Mouse (Mus musculus) kidney, postnatal 36 days (tissue): ENCODE results near the gene Lars2.
"Not testable (repeated sequence)": the region's sequence is repeated elsewhere in the genome, so short reads cannot be mapped to it uniquely, and the experiment has no call there.

ENCODE experiments used
- DNase-seq, 2 experiments: peaks; one replicate each; pipeline ENCODE4 v3.0.0; 2021 to 2022; ENCODE audit warnings: mixed read lengths in 2 of 2

Gene Lars2

GRCm38 (mm10) chr9:123366708-123367385, at the start of gene Lars2:
Lars2 (plus strand) TSS chr9:123366927.
- peak; percentile 95 to 97 for DNase-seq

- DNase-seq, result no peak
These were observed 40.6 kb upstream of the Lars2 start for GRCm38 (mm10) chr9:123326106-123326505.

GRCm38 (mm10) chr9:123328336-123328735, 38.4 kb upstream of the Lars2 start:
- peak in 1 of 2 experiments; percentile 1 for DNase-seq

GRCm38 (mm10) chr9:123329831-123330230, 36.9 kb upstream of the Lars2 start:
- DNase-seq, result peak; percentile 63 to 67

GRCm38 (mm10) chr9:123330271-123330670, 36.5 kb upstream of the Lars2 start:
- DNase-seq, result not testable (repeated sequence)

GRCm38 (mm10) chr9:123333479-123333878, 33.2 kb upstream of the Lars2 start:
- DNase-seq, result no peak

- peak in 1 of 2 experiments; percentile 3 for DNase-seq
These were observed 31.6 kb upstream of the Lars2 start for GRCm38 (mm10) chr9:123335044-123335670.

- peak; percentile 37 to 47 for DNase-seq
These were observed 27.0 kb upstream of the Lars2 start for GRCm38 (mm10) chr9:123339651-123340144.

- DNase-seq, result no peak
These were observed 25.5 kb upstream of the Lars2 start for GRCm38 (mm10) chr9:123341256-123341655.

- peak; percentile 23 to 38 for DNase-seq
These were observed 23.7 kb upstream of the Lars2 start for GRCm38 (mm10) chr9:123343069-123343468.

- DNase-seq, result not testable (repeated sequence)
These were observed 17.4 kb upstream of the Lars2 start for GRCm38 (mm10) chr9:123349286-123349685.

- no peak for DNase-seq
These were observed 6.7 kb upstream of the Lars2 start for GRCm38 (mm10) chr9:123359981-123360380.

- DNase-seq, result no peak
These were observed 1.4 kb upstream of the Lars2 start for GRCm38 (mm10) chr9:123365353-123365752.

GRCm38 (mm10) chr9:123365942-123366707, 602 bp upstream of the Lars2 start:
- DNase-seq, result no peak

GRCm38 (mm10) chr9:123367636-123368035, 909 bp downstream of the Lars2 start:
- no peak for DNase-seq

- DNase-seq, result no peak
These were observed 15.7 kb downstream of the Lars2 start for GRCm38 (mm10) chr9:123382399-123382798.

- no peak for DNase-seq
These were observed 18.0 kb downstream of the Lars2 start for GRCm38 (mm10) chr9:123384696-123385095.

- DNase-seq, result no peak
These were observed 18.8 kb downstream of the Lars2 start for GRCm38 (mm10) chr9:123385352-123386198.

- no peak for DNase-seq
These were observed 19.6 kb downstream of the Lars2 start for GRCm38 (mm10) chr9:123386347-123386746.

GRCm38 (mm10) chr9:123388087-123389007, 21.6 kb downstream of the Lars2 start:
- DNase-seq, result not testable (repeated sequence)

GRCm38 (mm10) chr9:123391140-123391849, 24.6 kb downstream of the Lars2 start:
- no peak for DNase-seq
